Mouse (Mus musculus): ENCODE data around the gene Foxc1. TPM values are rescaled to one million over a fixed set of nuclear protein-coding genes. Genes with fewer than 3 reads are reported as not detected.
A peak's percentile ranks its signal among the peaks of the same experiment; 100 is the strongest.

The Foxc1 gene
- polyA plus RNA-seq (2014; fragmentation: Nextera tagmentation; extraction: Ambion mirVana), result 6.5 and 7.0 TPM in 2 replicates

DNA sequence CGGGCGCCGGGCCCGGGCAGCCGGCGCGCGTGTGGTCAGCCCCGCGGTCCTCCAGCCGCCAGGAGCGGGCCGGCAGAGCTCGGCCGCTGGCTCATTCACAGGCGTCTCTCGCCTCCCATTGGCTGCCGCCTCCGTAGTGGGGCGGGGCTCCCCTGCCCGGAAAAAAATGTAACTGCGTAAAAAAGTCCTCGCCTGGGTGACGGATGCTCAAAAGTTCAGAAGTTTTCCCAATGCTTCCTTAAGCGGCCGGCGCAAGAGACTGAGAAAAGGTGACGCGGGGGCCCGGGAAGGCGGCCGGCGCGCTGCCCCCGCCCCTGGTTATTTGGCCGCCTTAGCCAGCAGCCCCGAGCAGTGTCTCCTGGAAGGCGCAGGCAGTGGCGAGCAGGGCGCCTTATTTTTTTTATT, at the start of gene Foxc1:
Foxc1 (plus strand) TSS at position 206 of the 405 bp plus-strand sequence.
- 0% methylated on average over 40 of the region's 40 CpGs for WGBS
- peak; percentile 92 for ATAC-seq (ENCODE audit: low FRiP score)

DNA sequence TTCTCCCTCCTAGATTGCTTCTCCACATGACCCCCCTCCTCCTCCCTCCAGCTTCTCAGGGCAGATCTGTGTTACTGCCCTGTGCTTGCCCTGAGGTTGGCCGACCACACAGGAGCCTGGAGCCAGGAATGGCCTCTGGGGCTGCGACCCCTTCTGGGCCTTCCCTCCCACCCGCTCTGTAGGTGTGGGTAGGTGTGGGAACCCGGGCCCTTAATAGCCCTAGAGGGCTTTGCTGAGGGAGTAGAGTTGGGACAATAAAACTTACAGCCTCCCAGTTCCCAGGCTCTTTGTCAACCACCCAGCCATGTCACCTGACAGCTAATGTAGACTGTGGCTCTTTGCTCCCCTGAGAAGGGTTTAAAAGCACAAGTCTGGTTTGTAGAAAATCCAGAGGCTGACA, 46.0 kb upstream of the Foxc1 start:
- H3K4me3 ChIP-seq (ENCODE audit: low read depth, low read length), result no peak overlapping the region
- ATAC-seq (ENCODE audit: low FRiP score) (no peak), DNase-seq (ENCODE audit: low spot score, missing footprints) (no peak)
- no peaks in the 10 kb centered on the region for H3K9me3 ChIP-seq (ENCODE audit: control insufficient read depth, low read length)
- no peak overlapping the region for H3K27ac ChIP-seq (ENCODE audit: low read depth, low read length)
- no peak overlapping the region for H3K9ac ChIP-seq (ENCODE audit: low read length)
- WGBS, result 62% methylated on average over 4 of the region's 4 CpGs
- H3K4me2 ChIP-seq, result no peak overlapping the region
- H3K36me3 ChIP-seq (ENCODE audit: control insufficient read depth, insufficient read depth, low read length), result no peaks in the 10 kb centered on the region
- H3K4me1 ChIP-seq (ENCODE audit: control insufficient read depth, insufficient read depth, low read length), result no peaks in the 10 kb centered on the region
- no peaks in the 10 kb centered on the region for H3K27me3 ChIP-seq (ENCODE audit: control insufficient read depth, insufficient read depth, low read length)

More for the DNA sequence above, at the start of gene Foxc1:
- Histone ChIP-seq H3K4me3 (ENCODE audit: low read depth, low read length) (peak within 1 kb of the TSS; percentile 50), H3K9ac (ENCODE audit: low read length) (peak within 1 kb of the TSS; percentile 62), H3K27ac (ENCODE audit: low read depth, low read length) (peak within 1 kb of the TSS; percentile 57), H3K36me3 (ENCODE audit: control insufficient read depth, insufficient read depth, low read length) (no peaks in the 10 kb centered on the region), H3K9me3 (ENCODE audit: control insufficient read depth, low read length) (no peaks in the 10 kb centered on the region), H3K4me2 (peak within 1 kb of the TSS; percentile 93), H3K4me1 (ENCODE audit: control insufficient read depth, insufficient read depth, low read length) (peaks cover 19% of the 10 kb centered on the region), H3K27me3 (ENCODE audit: control insufficient read depth, insufficient read depth, low read length) (peaks cover 92% of the 10 kb centered on the region)
- DNase-seq (ENCODE audit: low spot score, missing footprints), result peak; percentile 96

DNA sequence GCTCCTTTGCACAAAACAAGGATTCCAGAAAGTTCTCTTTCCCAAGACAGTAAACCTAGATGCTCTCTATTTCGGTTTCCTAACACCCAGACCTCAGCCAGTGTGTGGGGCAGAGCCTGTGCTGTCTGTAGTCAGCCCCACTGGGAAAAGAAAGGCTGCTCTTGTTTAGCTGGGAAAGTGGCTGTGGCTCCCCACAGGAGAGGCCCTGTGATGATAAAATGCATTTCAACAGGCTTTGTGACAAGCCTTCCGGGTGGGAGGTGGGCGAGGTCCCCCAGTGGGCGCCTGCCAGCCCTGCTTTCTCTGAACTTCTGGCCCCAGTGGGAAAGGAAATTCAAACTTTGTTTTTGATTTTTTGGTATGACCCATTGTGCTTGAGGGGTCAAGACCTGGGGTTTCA, 45.4 kb upstream of the Foxc1 start:
- Histone ChIP-seq H3K9me3 (ENCODE audit: control insufficient read depth, low read length) (no peaks in the 10 kb centered on the region), H3K9ac (ENCODE audit: low read length) (no peak overlapping the region), H3K36me3 (ENCODE audit: control insufficient read depth, insufficient read depth, low read length) (no peaks in the 10 kb centered on the region), H3K4me1 (ENCODE audit: control insufficient read depth, insufficient read depth, low read length) (no peaks in the 10 kb centered on the region), H3K4me2 (no peak overlapping the region), H3K27ac (ENCODE audit: low read depth, low read length) (no peak overlapping the region), H3K27me3 (ENCODE audit: control insufficient read depth, insufficient read depth, low read length) (no peaks in the 10 kb centered on the region), H3K4me3 (ENCODE audit: low read depth, low read length) (no peak overlapping the region)
- 83% methylated on average over 4 of the region's 4 CpGs for WGBS
- no peak for DNase-seq (ENCODE audit: low spot score, missing footprints)
- ATAC-seq (ENCODE audit: low FRiP score), result no peak

DNA sequence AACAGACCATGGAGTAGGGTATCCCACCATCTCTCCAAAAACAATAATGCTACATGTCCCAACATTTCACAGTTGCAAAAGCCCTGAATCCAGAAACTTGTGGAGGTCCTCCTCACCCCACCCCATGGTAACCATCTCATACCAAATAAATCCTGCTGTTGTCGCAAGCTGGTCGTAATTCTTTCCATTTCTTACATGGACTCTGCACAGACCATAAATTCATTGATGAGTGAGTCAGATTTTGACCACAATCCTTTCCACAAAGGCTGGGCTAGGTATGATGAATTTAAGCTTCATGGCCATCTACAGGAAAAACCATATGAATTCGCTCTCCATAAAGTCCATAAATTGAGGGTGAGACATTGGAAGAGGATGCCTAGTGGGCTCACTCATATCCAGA, 42.0 kb upstream of the Foxc1 start:
- H3K4me3 ChIP-seq (ENCODE audit: low read depth, low read length), result no peak overlapping the region
- no peak overlapping the region for H3K27ac ChIP-seq (ENCODE audit: low read depth, low read length)
- H3K36me3 ChIP-seq (ENCODE audit: control insufficient read depth, insufficient read depth, low read length), result no peaks in the 10 kb centered on the region
- H3K9ac ChIP-seq (ENCODE audit: low read length), result no peak overlapping the region
- ATAC-seq (ENCODE audit: low FRiP score) (no peak), DNase-seq (ENCODE audit: low spot score, missing footprints) (no peak)
- H3K4me2 ChIP-seq, result no peak overlapping the region
- H3K9me3 ChIP-seq (ENCODE audit: control insufficient read depth, low read length), result no peaks in the 10 kb centered on the region
- H3K4me1 ChIP-seq (ENCODE audit: control insufficient read depth, insufficient read depth, low read length), result no peaks in the 10 kb centered on the region
- WGBS, result 93% methylated on average over 3 of the region's 3 CpGs
- H3K27me3 ChIP-seq (ENCODE audit: control insufficient read depth, insufficient read depth, low read length), result no peaks in the 10 kb centered on the region

DNA sequence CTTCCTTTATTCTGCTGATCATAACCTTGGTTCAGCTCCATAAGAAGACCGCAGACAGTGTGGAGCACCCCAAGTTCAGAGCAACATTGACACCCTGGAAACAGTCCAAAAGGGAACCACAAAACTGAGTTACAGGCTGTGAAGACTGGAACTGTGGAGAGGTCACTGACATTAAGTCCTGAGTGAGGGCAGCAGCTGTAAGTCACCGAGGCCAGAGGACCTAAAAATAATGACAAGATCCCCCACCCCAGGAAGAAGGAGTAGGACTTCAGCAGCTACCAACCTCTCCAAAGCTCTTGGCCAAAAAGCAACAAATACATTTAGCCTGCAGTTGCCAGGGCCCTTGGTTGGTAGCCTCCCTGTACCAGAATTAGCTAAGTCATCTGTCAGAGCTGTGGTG, 40.9 kb upstream of the Foxc1 start:
- Histone ChIP-seq H3K4me2 (no peak overlapping the region), H3K4me3 (ENCODE audit: low read depth, low read length) (no peak overlapping the region), H3K4me1 (ENCODE audit: control insufficient read depth, insufficient read depth, low read length) (no peaks in the 10 kb centered on the region), H3K27me3 (ENCODE audit: control insufficient read depth, insufficient read depth, low read length) (no peaks in the 10 kb centered on the region), H3K27ac (ENCODE audit: low read depth, low read length) (no peak overlapping the region), H3K36me3 (ENCODE audit: control insufficient read depth, insufficient read depth, low read length) (no peaks in the 10 kb centered on the region), H3K9ac (ENCODE audit: low read length) (no peak overlapping the region), H3K9me3 (ENCODE audit: control insufficient read depth, low read length) (no peaks in the 10 kb centered on the region)
- DNase-seq (ENCODE audit: low spot score, missing footprints), result no peak
- 91% methylated on average over 2 of the region's 2 CpGs for WGBS
- ATAC-seq (ENCODE audit: low FRiP score), result no peak

DNA sequence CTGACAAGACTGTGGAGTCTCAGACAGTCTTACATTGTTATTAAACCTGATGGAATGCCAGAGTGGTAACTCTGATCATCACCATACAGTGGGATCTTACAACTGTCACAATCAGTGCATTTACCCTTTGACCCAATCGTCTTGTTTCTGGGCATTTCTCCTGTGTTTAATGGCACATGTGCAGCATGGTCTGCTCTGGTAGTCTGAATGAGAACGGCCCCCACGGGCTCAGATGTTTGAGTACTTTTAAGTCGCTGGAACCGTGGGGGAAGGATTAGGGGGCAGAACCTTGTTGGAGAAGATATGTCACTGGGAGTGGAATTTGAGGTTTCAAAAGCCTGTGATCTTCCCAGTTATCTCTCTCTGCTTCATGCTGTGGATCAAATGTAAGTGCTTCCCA, 33.6 kb upstream of the Foxc1 start:
- Histone ChIP-seq H3K9me3 (ENCODE audit: control insufficient read depth, low read length) (no peaks in the 10 kb centered on the region), H3K4me3 (ENCODE audit: low read depth, low read length) (no peak overlapping the region), H3K4me1 (ENCODE audit: control insufficient read depth, insufficient read depth, low read length) (no peaks in the 10 kb centered on the region), H3K27me3 (ENCODE audit: control insufficient read depth, insufficient read depth, low read length) (no peaks in the 10 kb centered on the region), H3K9ac (ENCODE audit: low read length) (no peak overlapping the region), H3K27ac (ENCODE audit: low read depth, low read length) (no peak overlapping the region), H3K36me3 (ENCODE audit: control insufficient read depth, insufficient read depth, low read length) (no peaks in the 10 kb centered on the region), H3K4me2 (no peak overlapping the region)
- WGBS, result 84% methylated on average over 5 of the region's 5 CpGs
- DNase-seq (ENCODE audit: low spot score, missing footprints) (peak; percentile 73), ATAC-seq (ENCODE audit: low FRiP score) (no peak)

DNA sequence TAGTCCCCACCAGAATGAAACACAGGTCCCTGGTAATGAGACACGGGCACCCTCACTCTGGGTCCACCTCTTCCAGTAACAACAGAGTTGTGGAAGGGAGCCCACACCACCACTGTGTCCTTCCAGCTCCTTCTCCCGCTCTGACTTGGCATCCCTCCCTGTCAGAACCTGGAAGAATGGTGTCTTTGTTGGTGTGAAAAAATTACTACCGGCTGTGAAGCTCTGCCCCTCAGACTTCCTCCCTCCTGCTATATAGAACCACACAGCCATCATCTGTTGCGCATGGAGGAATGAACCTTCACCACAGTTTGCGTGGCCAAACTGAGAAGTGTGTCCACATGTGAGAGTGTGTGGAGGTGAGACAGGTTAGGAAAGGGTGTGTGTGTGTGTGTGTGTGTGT, 30.7 kb upstream of the Foxc1 start:
- Histone ChIP-seq H3K27me3 (ENCODE audit: control insufficient read depth, insufficient read depth, low read length) (no peaks in the 10 kb centered on the region), H3K4me2 (no peak overlapping the region), H3K4me3 (ENCODE audit: low read depth, low read length) (no peak overlapping the region), H3K27ac (ENCODE audit: low read depth, low read length) (no peak overlapping the region), H3K4me1 (ENCODE audit: control insufficient read depth, insufficient read depth, low read length) (no peaks in the 10 kb centered on the region), H3K9me3 (ENCODE audit: control insufficient read depth, low read length) (no peaks in the 10 kb centered on the region), H3K36me3 (ENCODE audit: control insufficient read depth, insufficient read depth, low read length) (no peaks in the 10 kb centered on the region), H3K9ac (ENCODE audit: low read length) (no peak overlapping the region)
- ATAC-seq (ENCODE audit: low FRiP score), result no peak
- WGBS, result 84% methylated on average over 5 of the region's 5 CpGs
- DNase-seq (ENCODE audit: low spot score, missing footprints), result no peak

DNA sequence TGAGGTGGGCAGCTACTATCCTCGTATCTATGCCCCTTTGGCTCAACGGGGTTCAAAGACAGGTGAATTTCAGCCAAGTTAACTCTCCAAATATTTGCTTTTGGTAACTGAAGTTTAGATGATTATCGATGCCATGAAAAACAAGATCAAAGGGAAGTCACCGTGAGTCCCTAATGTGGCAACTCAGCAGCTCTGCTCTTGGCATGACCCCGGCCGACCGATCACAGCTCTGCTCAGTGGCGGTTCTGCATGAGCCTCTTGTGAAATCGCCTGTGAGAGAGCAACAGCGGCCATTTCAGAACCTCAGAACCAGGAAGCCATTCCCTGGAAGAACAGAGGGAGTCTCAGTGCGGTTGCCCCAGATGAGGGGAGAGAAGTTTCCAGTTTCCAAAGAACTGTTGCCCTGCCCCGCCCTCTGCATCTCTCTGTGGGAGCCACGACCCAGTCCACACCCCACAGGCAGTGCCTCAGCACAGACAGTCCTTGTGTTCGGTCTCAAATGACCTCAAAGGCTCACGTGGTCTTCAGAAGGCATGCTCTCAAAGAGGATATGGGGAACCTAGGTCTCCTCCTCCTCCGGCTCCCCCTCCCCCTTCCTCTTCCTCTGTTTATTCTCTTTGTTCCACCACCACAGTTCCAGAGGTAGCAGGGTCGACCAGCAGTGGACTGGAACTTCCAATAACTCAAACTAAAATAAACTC, 27.0 kb upstream of the Foxc1 start:
- H3K36me3 ChIP-seq (ENCODE audit: control insufficient read depth, insufficient read depth, low read length), result no peaks in the 10 kb centered on the region
- H3K4me1 ChIP-seq (ENCODE audit: control insufficient read depth, insufficient read depth, low read length), result no peaks in the 10 kb centered on the region
- H3K9ac ChIP-seq (ENCODE audit: low read length), result no peak overlapping the region
- WGBS, result 72% methylated on average over 17 of the region's 17 CpGs
- no peak overlapping the region for H3K4me3 ChIP-seq (ENCODE audit: low read depth, low read length)
- no peak for ATAC-seq (ENCODE audit: low FRiP score)
- no peak overlapping the region for H3K27ac ChIP-seq (ENCODE audit: low read depth, low read length)
- H3K27me3 ChIP-seq (ENCODE audit: control insufficient read depth, insufficient read depth, low read length), result no peaks in the 10 kb centered on the region
- DNase-seq (ENCODE audit: low spot score, missing footprints), result no peak
- H3K9me3 ChIP-seq (ENCODE audit: control insufficient read depth, low read length), result no peaks in the 10 kb centered on the region
- H3K4me2 ChIP-seq, result no peak overlapping the region

DNA sequence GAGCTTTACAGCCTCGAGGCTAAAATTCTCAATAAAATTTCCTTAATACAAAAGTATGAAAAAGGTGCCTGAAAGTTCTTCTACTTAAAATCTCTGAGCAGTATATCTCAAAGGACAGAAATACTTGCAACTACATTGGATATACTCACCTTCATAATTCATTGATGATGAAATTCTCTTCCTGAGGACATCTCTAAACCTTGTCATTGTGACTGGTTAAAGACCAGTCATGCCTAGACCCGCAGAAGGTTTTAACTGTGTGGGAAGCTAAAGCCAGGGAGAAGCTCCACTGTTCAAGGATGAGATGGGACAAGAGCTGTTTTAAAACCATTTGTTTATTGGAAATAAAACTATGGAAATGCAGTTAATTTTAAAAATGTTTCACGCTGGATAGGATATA, 26.1 kb upstream of the Foxc1 start:
- Histone ChIP-seq H3K4me2 (no peak overlapping the region), H3K9me3 (ENCODE audit: control insufficient read depth, low read length) (no peaks in the 10 kb centered on the region), H3K27me3 (ENCODE audit: control insufficient read depth, insufficient read depth, low read length) (no peaks in the 10 kb centered on the region), H3K4me3 (ENCODE audit: low read depth, low read length) (no peak overlapping the region), H3K36me3 (ENCODE audit: control insufficient read depth, insufficient read depth, low read length) (no peaks in the 10 kb centered on the region), H3K27ac (ENCODE audit: low read depth, low read length) (no peak overlapping the region), H3K4me1 (ENCODE audit: control insufficient read depth, insufficient read depth, low read length) (no peaks in the 10 kb centered on the region), H3K9ac (ENCODE audit: low read length) (no peak overlapping the region)
- DNase-seq (ENCODE audit: low spot score, missing footprints) (no peak), ATAC-seq (ENCODE audit: low FRiP score) (no peak)
- WGBS, result 91% methylated on average over 3 of the region's 3 CpGs

All from midbrain, embryonic 11.5 days (tissue).